Mouse (Mus musculus): ENCODE results near the gene Josd2. TPM values are rescaled to one million over a fixed set of nuclear protein-coding genes. Genes with fewer than 3 reads are reported as not detected.

The Josd2 gene
- polyA plus RNA-seq, 1 experiment, result 294 TPM

- Histone ChIP-seq H3K27me3 (ENCODE audit: control insufficient read depth, insufficient read depth, low read length) (no peaks in the 10 kb centered on the region), H3K27ac (ENCODE audit: insufficient read depth, low read length) (peak overlapping the region; percentile 95), H3K4me3 (replicated peaks; ENCODE audit: insufficient read depth, low read depth, low read length) (peak overlapping the region; percentile 84), H3K4me1 (ENCODE audit: control insufficient read depth, insufficient read depth, low read length) (peaks cover 57% of the 10 kb centered on the region)
- TF ChIP-seq CTCF (IDR thresholded peaks at IDR 0.05; ENCODE audit: borderline replicate concordance, insufficient read depth, low read depth, low read length) (no peak), POLR2A (IDR thresholded peaks at IDR 0.05; ENCODE audit: borderline replicate concordance, insufficient read depth, low read length) (peak; percentile 81; the same call in 1 of the 2 replicates)
- under 1% methylated on average over 14 of the region's 14 CpGs for WGBS
- DNase-seq, result peak; percentile 80 to 81
Measured at GRCm38 (mm10) chr7:44441648-44442109, 26.1 kb upstream of the Josd2 start.

DNA sequence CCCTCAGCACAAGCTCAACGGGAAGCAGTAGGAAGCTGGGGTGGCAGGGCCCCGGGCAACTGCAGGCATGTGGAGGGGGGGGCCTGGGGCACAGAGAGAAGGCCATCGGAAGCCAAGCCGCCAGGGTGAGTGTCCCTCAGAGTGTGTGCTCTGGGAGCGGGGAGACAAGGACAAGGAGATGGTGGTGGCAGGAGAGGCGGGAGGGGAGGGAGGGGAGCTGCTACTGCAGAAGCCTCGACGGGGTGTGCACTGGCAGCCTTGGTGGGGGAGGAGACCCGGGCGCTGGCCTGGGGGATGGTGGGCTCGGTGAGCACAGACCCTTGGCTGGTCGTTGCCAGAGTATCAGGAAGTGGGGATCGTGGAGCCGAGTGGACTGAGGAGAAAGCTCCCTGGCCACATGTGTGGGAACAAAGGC, 25.4 kb upstream of the Josd2 start:
- Histone ChIP-seq H3K27me3 (ENCODE audit: control insufficient read depth, insufficient read depth, low read length) (no peaks in the 10 kb centered on the region), H3K4me3 (replicated peaks; ENCODE audit: insufficient read depth, low read depth, low read length) (peak overlapping the region; percentile 84), H3K27ac (ENCODE audit: insufficient read depth, low read length) (peak overlapping the region; percentile 95), H3K4me1 (ENCODE audit: control insufficient read depth, insufficient read depth, low read length) (peaks cover 55% of the 10 kb centered on the region)
- TF ChIP-seq CTCF (IDR thresholded peaks at IDR 0.05; ENCODE audit: borderline replicate concordance, insufficient read depth, low read depth, low read length) (no peak), POLR2A (IDR thresholded peaks at IDR 0.05; ENCODE audit: borderline replicate concordance, insufficient read depth, low read length) (0 out of 2 replicates have a peak, but pooled peaks have one; percentile 19)
- under 1% methylated on average over 14 of the region's 14 CpGs for WGBS
- DNase-seq, result peak; percentile 62 to 75

- peak overlapping the region; percentile 95 for H3K27ac ChIP-seq (ENCODE audit: insufficient read depth, low read length)
- peaks cover 50% of the 10 kb centered on the region for H3K4me1 ChIP-seq (ENCODE audit: control insufficient read depth, insufficient read depth, low read length)
- TF ChIP-seq POLR2A (IDR thresholded peaks at IDR 0.05; ENCODE audit: borderline replicate concordance, insufficient read depth, low read length) (peak; percentile 26; the same call in 1 of the 2 replicates), CTCF (IDR thresholded peaks at IDR 0.05; ENCODE audit: borderline replicate concordance, insufficient read depth, low read depth, low read length) (no peak; the same call in 1 of the 2 replicates)
- H3K27me3 ChIP-seq (ENCODE audit: control insufficient read depth, insufficient read depth, low read length), result no peaks in the 10 kb centered on the region
- H3K4me3 ChIP-seq (replicated peaks; ENCODE audit: insufficient read depth, low read depth, low read length), result peak overlapping the region; percentile 84
- DNase-seq, result peak; percentile 84 to 86
- WGBS, result 0% methylated on average over 20 of the region's 20 CpGs
Measured at GRCm38 (mm10) chr7:44443268-44444173, 24.3 kb upstream of the Josd2 start.

DNA sequence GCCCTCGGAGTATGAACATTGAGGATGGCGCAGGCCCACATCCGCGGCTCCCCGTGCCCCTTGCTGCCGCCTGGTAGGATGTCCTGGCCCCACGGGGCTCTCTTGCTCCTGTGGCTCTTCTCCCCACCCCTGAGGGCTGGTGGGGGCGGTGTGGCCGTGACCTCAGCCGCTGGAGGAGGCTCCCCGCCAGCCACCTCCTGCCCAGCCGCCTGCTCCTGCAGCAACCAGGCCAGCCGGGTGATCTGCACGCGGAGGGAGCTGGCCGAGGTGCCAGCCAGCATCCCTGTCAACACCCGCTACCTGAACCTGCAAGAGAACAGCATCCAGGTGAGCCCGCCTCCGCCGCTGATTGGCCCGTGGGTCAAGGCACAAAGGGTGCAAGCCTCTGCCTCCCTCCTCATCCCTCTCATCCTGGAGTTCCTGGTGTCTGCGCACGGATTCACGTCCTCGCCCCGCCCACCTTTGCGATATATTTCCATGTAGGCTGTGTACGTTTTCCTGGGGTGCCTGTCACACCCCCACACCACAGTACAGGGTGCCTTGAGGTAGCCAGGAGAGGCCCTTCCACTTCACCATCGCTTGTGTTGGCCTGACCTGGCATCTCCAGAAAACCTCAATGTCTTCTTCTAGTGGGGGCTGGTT, 22.8 kb upstream of the Josd2 start:
- WGBS, result 15% methylated on average over 29 of the region's 29 CpGs
- TF ChIP-seq POLR2A (IDR thresholded peaks at IDR 0.05; ENCODE audit: borderline replicate concordance, insufficient read depth, low read length) (no peak), CTCF (IDR thresholded peaks at IDR 0.05; ENCODE audit: borderline replicate concordance, insufficient read depth, low read depth, low read length) (no peak)
- peak; percentile 57 to 67 for DNase-seq
- Histone ChIP-seq H3K4me1 (ENCODE audit: control insufficient read depth, insufficient read depth, low read length) (peaks cover 52% of the 10 kb centered on the region), H3K4me3 (replicated peaks; ENCODE audit: insufficient read depth, low read depth, low read length) (peak overlapping the region; percentile 84), H3K27ac (ENCODE audit: insufficient read depth, low read length) (peak overlapping the region; percentile 95), H3K27me3 (ENCODE audit: control insufficient read depth, insufficient read depth, low read length) (no peaks in the 10 kb centered on the region)

GRCm38 (mm10) chr7:44445528-44445923, 22.3 kb upstream of the Josd2 start:
- H3K4me1 ChIP-seq (ENCODE audit: control insufficient read depth, insufficient read depth, low read length), result peaks cover 47% of the 10 kb centered on the region
- no peaks in the 10 kb centered on the region for H3K27me3 ChIP-seq (ENCODE audit: control insufficient read depth, insufficient read depth, low read length)
- peak overlapping the region; percentile 95 for H3K27ac ChIP-seq (ENCODE audit: insufficient read depth, low read length)
- 6% methylated on average over 7 of the region's 7 CpGs for WGBS
- H3K4me3 ChIP-seq (replicated peaks; ENCODE audit: insufficient read depth, low read depth, low read length), result peak overlapping the region; percentile 35
- DNase-seq, result peak; percentile 50 to 61
- TF ChIP-seq POLR2A (IDR thresholded peaks at IDR 0.05; ENCODE audit: borderline replicate concordance, insufficient read depth, low read length), result no peak
- no peak for TF ChIP-seq CTCF (IDR thresholded peaks at IDR 0.05; ENCODE audit: borderline replicate concordance, insufficient read depth, low read depth, low read length)

DNA sequence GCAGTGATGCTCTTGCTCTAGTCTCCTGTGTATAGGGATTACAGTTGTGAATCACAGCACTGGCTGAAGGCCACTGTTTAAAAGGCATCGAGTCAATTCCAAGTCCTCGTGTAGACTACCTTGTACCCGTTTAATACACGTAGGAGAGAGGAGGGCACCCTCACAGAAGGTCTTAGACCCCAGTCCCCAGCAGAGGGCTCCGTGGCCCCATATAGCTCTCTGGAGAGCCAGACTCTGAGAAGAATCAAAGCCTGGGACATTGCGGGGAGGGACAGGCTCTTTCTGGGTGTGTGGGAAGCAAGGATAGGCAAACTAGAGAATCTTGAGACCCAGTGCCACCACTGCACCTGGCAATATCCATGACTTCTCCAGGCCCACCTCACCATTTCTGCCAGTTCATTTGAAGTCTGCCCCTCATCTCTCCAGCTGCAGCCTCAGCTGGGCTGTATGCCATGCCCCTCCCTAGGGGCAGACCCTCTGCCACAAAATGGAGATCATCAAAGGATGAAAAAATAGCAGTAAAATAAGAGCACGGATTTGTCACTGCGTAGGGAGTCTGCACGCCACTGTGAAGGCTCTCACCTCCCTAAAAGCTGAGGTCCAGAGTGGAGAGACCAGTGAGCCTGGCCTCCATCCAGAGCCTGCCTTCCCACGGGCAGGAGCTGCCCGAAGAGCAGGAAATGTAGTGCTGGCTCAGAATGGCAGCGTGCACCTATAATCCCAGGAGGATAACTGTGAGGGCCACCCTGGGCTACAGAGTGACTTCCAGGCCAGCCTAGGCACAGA, 21.5 kb upstream of the Josd2 start:
- H3K27me3 ChIP-seq (ENCODE audit: control insufficient read depth, insufficient read depth, low read length), result no peaks in the 10 kb centered on the region
- H3K4me3 ChIP-seq (replicated peaks; ENCODE audit: insufficient read depth, low read depth, low read length), result peak overlapping the region; percentile 17
- DNase-seq, result peak; percentile 79 to 83
- H3K4me1 ChIP-seq (ENCODE audit: control insufficient read depth, insufficient read depth, low read length), result peaks cover 48% of the 10 kb centered on the region
- H3K27ac ChIP-seq (ENCODE audit: insufficient read depth, low read length), result peak overlapping the region; percentile 27
- TF ChIP-seq CTCF (IDR thresholded peaks at IDR 0.05; ENCODE audit: borderline replicate concordance, insufficient read depth, low read depth, low read length) (no peak; the same call in 1 of the 2 replicates), POLR2A (IDR thresholded peaks at IDR 0.05; ENCODE audit: borderline replicate concordance, insufficient read depth, low read length) (no peak)
- 4% methylated on average over 12 of the region's 12 CpGs for WGBS

- DNase-seq, result peak in 1 of 2 experiments; percentile 23
- Histone ChIP-seq H3K27ac (ENCODE audit: insufficient read depth, low read length) (no peak overlapping the region), H3K4me3 (replicated peaks; ENCODE audit: insufficient read depth, low read depth, low read length) (no peak overlapping the region), H3K4me1 (ENCODE audit: control insufficient read depth, insufficient read depth, low read length) (peaks cover 30% of the 10 kb centered on the region), H3K27me3 (ENCODE audit: control insufficient read depth, insufficient read depth, low read length) (no peaks in the 10 kb centered on the region)
- TF ChIP-seq CTCF (IDR thresholded peaks at IDR 0.05; ENCODE audit: borderline replicate concordance, insufficient read depth, low read depth, low read length) (no peak), POLR2A (IDR thresholded peaks at IDR 0.05; ENCODE audit: borderline replicate concordance, insufficient read depth, low read length) (no peak)
- 23% methylated on average over 3 of the region's 3 CpGs for WGBS
Measured at GRCm38 (mm10) chr7:44453256-44453655, 14.5 kb upstream of the Josd2 start.

Measured in cerebellum, adult 2 months (tissue).